Mouse (Mus musculus) erythroblast, embryonic 14.5 days (primary cell): ENCODE measurements around the gene Crebbp.

Experiments
- GATA1 ChIP-seq: IDR thresholded peaks from 2 replicates; pipeline ENCODE4 v1.6.1; 2012; ENCODE audit warnings: low read length, inconsistent platforms, mixed read lengths
- TAL1 ChIP-seq: IDR thresholded peaks from 3 replicates; pipeline ENCODE4 v1.6.1; 2012; ENCODE audit warnings: low read length, inconsistent platforms, mixed read lengths

DNA sequence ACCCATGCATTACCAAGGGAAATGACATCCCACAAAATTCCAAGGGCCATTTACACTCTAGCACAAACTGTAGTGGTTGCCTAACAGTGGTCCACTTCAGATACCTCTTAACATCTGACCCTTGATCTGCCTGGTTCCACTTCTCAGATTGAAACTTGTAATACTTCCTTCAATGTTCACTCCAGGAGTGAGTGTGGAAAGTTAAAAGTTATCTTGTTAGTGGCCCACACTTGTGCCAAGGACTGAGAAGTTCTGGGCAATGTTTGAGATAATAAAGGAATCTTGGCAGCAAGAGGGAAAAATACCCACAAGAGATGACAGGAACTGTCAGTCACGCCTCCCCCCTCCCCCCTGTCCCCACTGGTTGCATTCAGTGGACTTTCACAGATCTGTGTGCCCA lies 134.1 kb downstream of the Crebbp start:
- no peak for TF ChIP-seq GATA1
- no peak for TF ChIP-seq TAL1
